Mouse (Mus musculus): ENCODE results near the gene Gm17416. TPM values are rescaled to one million over a fixed set of nuclear protein-coding genes. Genes with fewer than 3 reads are reported as not detected.

Gm17416 gene
- polyA plus RNA-seq, 1 experiment from 2014 or later, result not detected

GRCm38 (mm10) chr2:152573484-152573883 lies 4.3 kb downstream of the Gm17416 start:
- ATAC-seq (no peak), DNase-seq (no peak)
- H3K9ac ChIP-seq (replicated peaks), result no peak overlapping the region
- WGBS (ENCODE audit: insufficient replicate concordance), result 77% methylated on average over 8 of the region's 8 CpGs
- H3K27me3 ChIP-seq (ENCODE audit: insufficient read depth, low read length), result no peaks in the 10 kb centered on the region
- no peak overlapping the region for H3K4me2 ChIP-seq (ENCODE audit: low read depth, low read length)
- no peak overlapping the region for H3K27ac ChIP-seq (ENCODE audit: low read depth)
- no peaks in the 10 kb centered on the region for H3K36me3 ChIP-seq (replicated peaks; ENCODE audit: insufficient read depth, low read length)
- no peak overlapping the region for H3K4me3 ChIP-seq (ENCODE audit: low read depth, low read length)
- H3K4me1 ChIP-seq (ENCODE audit: insufficient read depth), result no peaks in the 10 kb centered on the region
- no peaks in the 10 kb centered on the region for H3K9me3 ChIP-seq (ENCODE audit: low read length)
- no peak for TF ChIP-seq EP300 (IDR thresholded peaks at IDR 0.05; ENCODE audit: low read depth)
- no peak for TF ChIP-seq CTCF (IDR thresholded peaks at IDR 0.05; ENCODE audit: low read depth)

DNA sequence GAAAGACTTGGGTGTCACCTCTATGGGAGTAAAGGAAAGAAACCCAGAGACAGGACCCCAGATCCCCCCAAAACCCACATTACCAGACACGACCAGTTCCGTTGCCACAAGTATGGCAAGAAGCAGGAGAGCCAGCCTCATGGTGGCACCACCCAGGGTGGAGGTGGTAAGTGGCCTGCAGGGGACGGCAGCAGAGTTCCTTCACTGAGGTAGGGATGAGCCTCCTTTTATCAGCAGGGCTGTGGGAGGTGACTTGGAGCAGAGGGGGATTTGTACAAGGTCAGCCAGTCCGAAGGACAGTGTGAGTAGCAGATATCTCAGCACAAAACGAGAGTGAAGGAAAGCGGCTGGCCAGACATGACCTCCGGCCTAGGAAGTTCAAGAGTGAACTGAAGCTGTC lies 11.0 kb downstream of the Gm17416 start, which contains the start of gene Defb19:
Gene Defb19 (minus strand): TSS at position 206 of the 400 bp plus-strand sequence.
- Histone ChIP-seq H3K27ac (ENCODE audit: low read depth) (no peak within 1 kb of the TSS), H3K9me3 (ENCODE audit: low read length) (no peaks in the 10 kb centered on the region), H3K4me1 (ENCODE audit: insufficient read depth) (no peaks in the 10 kb centered on the region), H3K36me3 (replicated peaks; ENCODE audit: insufficient read depth, low read length) (no peaks in the 10 kb centered on the region), H3K27me3 (ENCODE audit: insufficient read depth, low read length) (no peaks in the 10 kb centered on the region), H3K9ac (replicated peaks) (no peak within 1 kb of the TSS), H3K4me2 (ENCODE audit: low read depth, low read length) (no peak within 1 kb of the TSS), H3K4me3 (ENCODE audit: low read depth, low read length) (no peak within 1 kb of the TSS)
- WGBS (ENCODE audit: insufficient replicate concordance), result 63% methylated on average over 7 of the region's 7 CpGs
- DNase-seq (no peak), ATAC-seq (no peak)
- no peak for TF ChIP-seq CTCF (IDR thresholded peaks at IDR 0.05; ENCODE audit: low read depth)
- no peak for TF ChIP-seq EP300 (IDR thresholded peaks at IDR 0.05; ENCODE audit: low read depth)

DNA sequence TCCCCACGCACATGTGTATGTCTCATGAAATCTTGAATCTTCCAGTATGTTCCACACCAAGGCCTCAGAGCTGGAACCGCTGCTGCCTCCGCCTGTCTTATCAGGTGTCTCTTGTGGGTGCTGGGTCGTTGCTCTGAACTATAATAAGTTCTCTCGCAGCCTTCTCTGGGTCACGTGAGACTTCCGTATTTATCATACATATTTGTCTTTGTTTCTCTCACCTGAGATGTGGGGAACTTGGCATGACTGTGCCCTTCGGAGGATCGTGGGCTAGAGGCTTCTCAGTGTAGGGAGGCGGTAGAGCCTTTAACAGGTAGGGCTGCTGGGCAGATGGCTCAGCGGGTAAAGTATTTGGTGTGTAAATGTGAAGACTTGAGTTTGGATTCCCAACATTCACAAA lies 11.5 kb downstream of the Gm17416 start:
- Histone ChIP-seq H3K4me3 (ENCODE audit: low read depth, low read length) (no peak overlapping the region), H3K27ac (ENCODE audit: low read depth) (no peak overlapping the region), H3K27me3 (ENCODE audit: insufficient read depth, low read length) (no peaks in the 10 kb centered on the region), H3K9ac (replicated peaks) (no peak overlapping the region), H3K4me1 (ENCODE audit: insufficient read depth) (no peaks in the 10 kb centered on the region), H3K36me3 (replicated peaks; ENCODE audit: insufficient read depth, low read length) (no peaks in the 10 kb centered on the region), H3K4me2 (ENCODE audit: low read depth, low read length) (no peak overlapping the region), H3K9me3 (ENCODE audit: low read length) (no peaks in the 10 kb centered on the region)
- 76% methylated on average over 11 of the region's 11 CpGs for WGBS (ENCODE audit: insufficient replicate concordance)
- DNase-seq, result no peak
- ATAC-seq, result no peak
- TF ChIP-seq EP300 (IDR thresholded peaks at IDR 0.05; ENCODE audit: low read depth), result no peak
- TF ChIP-seq CTCF (IDR thresholded peaks at IDR 0.05; ENCODE audit: low read depth), result no peak

DNA sequence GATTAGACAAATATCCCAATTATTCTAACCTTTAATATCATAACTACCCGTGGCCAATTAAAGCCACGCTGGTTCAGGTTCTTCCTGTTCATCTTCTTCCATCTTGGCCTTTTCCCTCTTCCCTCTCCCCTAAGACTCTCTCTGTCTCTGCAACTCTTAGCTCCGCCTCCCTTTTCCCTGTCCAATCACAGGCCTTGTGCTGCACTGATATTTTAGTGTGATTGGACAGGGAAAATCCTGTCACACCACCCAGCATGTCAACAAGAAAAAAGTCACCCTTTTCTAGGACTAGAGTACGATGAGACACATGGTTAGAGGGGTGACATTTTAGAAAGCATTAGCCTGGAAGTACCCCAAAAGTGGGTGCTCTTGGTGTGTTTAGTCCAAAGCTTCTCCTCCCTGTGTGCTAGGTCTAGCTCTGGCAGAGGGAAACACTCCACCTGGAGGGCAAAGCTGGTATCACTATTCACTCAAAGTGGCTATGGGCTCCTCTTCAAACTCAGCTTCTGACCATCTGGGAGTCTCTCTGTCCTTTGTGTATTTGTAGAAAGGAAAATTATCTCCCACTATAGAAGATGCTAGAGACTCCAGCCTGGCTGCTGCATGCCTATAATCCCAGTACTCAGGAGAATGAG lies 17.9 kb downstream of the Gm17416 start:
- Histone ChIP-seq H3K27ac (ENCODE audit: low read depth) (no peak overlapping the region), H3K27me3 (ENCODE audit: insufficient read depth, low read length) (no peaks in the 10 kb centered on the region), H3K9ac (replicated peaks) (no peak overlapping the region), H3K36me3 (replicated peaks; ENCODE audit: insufficient read depth, low read length) (no peaks in the 10 kb centered on the region), H3K9me3 (ENCODE audit: low read length) (no peaks in the 10 kb centered on the region), H3K4me3 (ENCODE audit: low read depth, low read length) (no peak overlapping the region), H3K4me1 (ENCODE audit: insufficient read depth) (no peaks in the 10 kb centered on the region), H3K4me2 (ENCODE audit: low read depth, low read length) (no peak overlapping the region)
- ATAC-seq (no peak), DNase-seq (peak; percentile 21)
- WGBS (ENCODE audit: insufficient replicate concordance), result 60% methylated on average over 4 of the region's 4 CpGs
- TF ChIP-seq CTCF (IDR thresholded peaks at IDR 0.05; ENCODE audit: low read depth) (peak; percentile 53), EP300 (IDR thresholded peaks at IDR 0.05; ENCODE audit: low read depth) (no peak)

- Histone ChIP-seq H3K36me3 (replicated peaks; ENCODE audit: insufficient read depth, low read length) (no peaks in the 10 kb centered on the region), H3K27me3 (ENCODE audit: insufficient read depth, low read length) (no peaks in the 10 kb centered on the region), H3K4me2 (ENCODE audit: low read depth, low read length) (no peak overlapping the region), H3K4me3 (ENCODE audit: low read depth, low read length) (no peak overlapping the region), H3K27ac (ENCODE audit: low read depth) (no peak overlapping the region), H3K4me1 (ENCODE audit: insufficient read depth) (no peaks in the 10 kb centered on the region), H3K9me3 (ENCODE audit: low read length) (no peaks in the 10 kb centered on the region), H3K9ac (replicated peaks) (no peak overlapping the region)
- DNase-seq, result no peak
- TF ChIP-seq EP300 (IDR thresholded peaks at IDR 0.05; ENCODE audit: low read depth) (no peak), CTCF (IDR thresholded peaks at IDR 0.05; ENCODE audit: low read depth) (no peak)
- no peak for ATAC-seq
- WGBS (ENCODE audit: insufficient replicate concordance), result 40% methylated on average over 2 of the region's 2 CpGs
Observed at GRCm38 (mm10) chr2:152588450-152588849, 19.3 kb downstream of the Gm17416 start.

GRCm38 (mm10) chr2:152589021-152589420 lies 19.9 kb downstream of the Gm17416 start:
- H3K27me3 ChIP-seq (ENCODE audit: insufficient read depth, low read length), result no peaks in the 10 kb centered on the region
- no peak for TF ChIP-seq EP300 (IDR thresholded peaks at IDR 0.05; ENCODE audit: low read depth)
- no peak for TF ChIP-seq CTCF (IDR thresholded peaks at IDR 0.05; ENCODE audit: low read depth)
- H3K4me2 ChIP-seq (ENCODE audit: low read depth, low read length), result no peak overlapping the region
- no peaks in the 10 kb centered on the region for H3K9me3 ChIP-seq (ENCODE audit: low read length)
- H3K4me1 ChIP-seq (ENCODE audit: insufficient read depth), result no peaks in the 10 kb centered on the region
- DNase-seq, result no peak
- no peak overlapping the region for H3K9ac ChIP-seq (replicated peaks)
- H3K27ac ChIP-seq (ENCODE audit: low read depth), result no peak overlapping the region
- 40% methylated on average over 6 of the region's 6 CpGs for WGBS (ENCODE audit: insufficient replicate concordance)
- H3K36me3 ChIP-seq (replicated peaks; ENCODE audit: insufficient read depth, low read length), result no peaks in the 10 kb centered on the region
- no peak overlapping the region for H3K4me3 ChIP-seq (ENCODE audit: low read depth, low read length)
- ATAC-seq, result no peak
